Mouse (Mus musculus) neural tube, embryonic 13.5 days (tissue): ENCODE results near the gene Uts2. TPM values are rescaled to one million over a fixed set of nuclear protein-coding genes. Genes with fewer than 3 reads are reported as not detected.

Experiments used
- polyA plus RNA-seq: library from polyadenylated mRNA; unstranded; fragments of >200 nt; fragmentation: Nextera tagmentation; extraction: Ambion mirVana; gene quantifications from 2 replicates; pipeline ENCODE4 v1.2.1, GENCODE M21; 2015

The Uts2 gene
- polyA plus RNA-seq, 1 experiment from 2014 or later = 0.81 TPM

Other genes with a start within 250 kb of the Uts2 start
- gene Errfi1, start 143.2 kb upstream of the Uts2 start, polyA plus RNA-seq = 57.9 and 60.4 TPM in 2 replicates
- 369 and 374 TPM in 2 replicates for gene Park7, start 82.7 kb upstream of the Uts2 start, polyA plus RNA-seq
- gene Tnfrsf9, start 82.5 kb upstream of the Uts2 start, polyA plus RNA-seq = 0.29 and 0.50 TPM in 2 replicates
- 3.7 and 3.9 TPM in 2 replicates for gene Per3, start 47.6 kb downstream of the Uts2 start, polyA plus RNA-seq
- gene Vamp3, start 60.9 kb downstream of the Uts2 start, polyA plus RNA-seq = 55.6 and 69.1 TPM in 2 replicates
- gene Gm13090, start 92.5 kb downstream of the Uts2 start, polyA plus RNA-seq = 0.36 TPM in 1 of 2 replicates, not detected in the other